ENCODE assay signal across 18 mouse cellular contexts in genomic region chr12:36136285-36136684, GRCm38 (mm10). TPM values are rescaled to one million over a fixed set of nuclear protein-coding genes. Genes with fewer than 3 reads are reported as not detected.
DNase-seq lines count a peak whose midpoint lies in the region; ATAC-seq lines count a peak whose summit lies in the region.
"Had no signal": no experiment of that assay in that cellular context is flagged by ENCODE, and none has a peak within 500 bp of the region (broad histone marks: within the 10 kb centered on the region; RNA-seq: fewer than 3 reads in every experiment).

No protein-coding gene starts in this region.

- ATAC-seq in heart, embryonic 16.5 days (replicated peaks; ENCODE audit: extremely low read depth, insufficient read depth, low FRiP score): no peak
- ATAC-seq in CD4-positive, CD25-positive, alpha-beta regulatory T cell, adult 4 months: peak; percentile 66
- peak; percentile 70 for ATAC-seq in inflammation-experienced regulatory T-cells, adult 6 months

- H3K4me3 ChIP-seq in heart, embryonic 16.5 days (ENCODE audit: low read length): no peak overlapping the region
- H3K4me3 ChIP-seq: embryonic facial prominence, embryonic 10.5 days; limb, embryonic 15.5 days; megakaryocyte, embryonic 14.5 days had no signal

- no peaks in the 10 kb centered on the region for H3K9me3 ChIP-seq in heart, embryonic 16.5 days (replicated peaks; ENCODE audit: control insufficient read depth, low read length)
- H3K9me3 ChIP-seq: embryonic facial prominence, embryonic 10.5 days; limb, embryonic 15.5 days; megakaryocyte, embryonic 14.5 days had no signal

- no peaks in the 10 kb centered on the region for H3K27me3 ChIP-seq in heart, embryonic 16.5 days (ENCODE audit: control insufficient read depth, insufficient read depth, low read length)
- H3K27me3 ChIP-seq: limb, embryonic 15.5 days; megakaryocyte, embryonic 14.5 days had no signal

- no peak overlapping the region for H3K4me2 ChIP-seq in heart, embryonic 16.5 days (ENCODE audit: low read depth, low read length)
- H3K4me2 ChIP-seq: hindbrain, embryonic 14.5 days; limb, embryonic 15.5 days had no signal

- H3K27ac ChIP-seq in heart, embryonic 16.5 days (ENCODE audit: low read length): peak overlapping the region; percentile 19
- H3K27ac ChIP-seq: embryonic facial prominence, embryonic 10.5 days; hindbrain, embryonic 14.5 days; limb, embryonic 15.5 days had no signal

- H3K36me3 ChIP-seq in heart, embryonic 16.5 days (ENCODE audit: control insufficient read depth, insufficient read depth): peaks cover 14% of the 10 kb centered on the region

- DNase-seq in heart, adult 8-10 months (ENCODE audit: low spot score): no peak
- DNase-seq in thymus, postnatal 0 days (ENCODE audit: low spot score): peak; percentile 79
- no peak for DNase-seq in yolk sac, embryonic 10.5 days (ENCODE audit: low spot score)
- DNase-seq in right cerebral cortex, postnatal 4 days: no peak
- DNase-seq in adrenal gland, postnatal 10 days: no peak
- DNase-seq: adrenal gland, adult 2 months; cerebellum, adult 9-11 months; gastrocnemius, postnatal 36 days; kidney, adult 2 months; lung, adult 2 months; right cerebral cortex, postnatal 14 days had no signal

- H3K9ac ChIP-seq in heart, embryonic 16.5 days (ENCODE audit: low read length): no peak overlapping the region
- H3K9ac ChIP-seq: hindbrain, embryonic 14.5 days; limb, embryonic 15.5 days had no signal

- peaks cover 28% of the 10 kb centered on the region for H3K4me1 ChIP-seq in heart, embryonic 16.5 days (ENCODE audit: control insufficient read depth, insufficient read depth, low read length)

- WGBS in heart, embryonic 16.5 days: 75% methylated on average over 8 of the region's 8 CpGs

RNA-seq across cellular contexts. Expression of gene Ankmy2, which starts 20.6 kb away (rescaled TPM):
- polyA plus RNA-seq in heart, embryonic 16.5 days (2015; fragmentation: Nextera tagmentation; extraction: Ambion mirVana): 26.0 and 26.7 TPM in 2 replicates
- total RNA-seq in heart, adult 8-10 months (2022): 10 to 100 TPM; 11.7 to 17.0 (median 14.3) TPM
- polyA plus RNA-seq in CD4-positive, CD25-positive, alpha-beta regulatory T cell, adult 4 months (2017; shearing (Covaris generic)): 10 to 100 TPM; 47.9 to 53.4 TPM
- polyA plus RNA-seq in inflammation-experienced regulatory T-cells, adult 6 months (2017; shearing (Covaris generic)): 10 to 100 TPM; 37.6 to 51.3 (median 47.3) TPM
- polyA plus RNA-seq in thymus, postnatal 0 days (2015; fragmentation: Nextera tagmentation; extraction: Ambion mirVana): 24.1 and 24.4 TPM in 2 replicates
- total RNA-seq in adrenal gland, postnatal 10 days (2021): 10 to 100 TPM; 28.6 to 34.7 TPM

RNA-seq across cellular contexts. Expression of gene Bzw2, which starts 21.6 kb away (rescaled TPM):
- polyA plus RNA-seq in heart, embryonic 16.5 days (2015; fragmentation: Nextera tagmentation; extraction: Ambion mirVana): 197 and 210 TPM in 2 replicates
- total RNA-seq in heart, adult 8-10 months (2022): 100 to 1,000 TPM; 179 to 216 (median 198) TPM
- polyA plus RNA-seq in CD4-positive, CD25-positive, alpha-beta regulatory T cell, adult 4 months (2017; shearing (Covaris generic)): 100 to 1,000 TPM; 167 to 181 TPM
- polyA plus RNA-seq in inflammation-experienced regulatory T-cells, adult 6 months (2017; shearing (Covaris generic)): 100 to 1,000 TPM; 133 to 204 (median 162) TPM
- polyA plus RNA-seq in thymus, postnatal 0 days (2015; fragmentation: Nextera tagmentation; extraction: Ambion mirVana): 251 and 260 TPM in 2 replicates
- total RNA-seq in adrenal gland, postnatal 10 days (2021): 10 to 100 TPM; 40.2 to 67.5 TPM
